Mouse (Mus musculus) cerebellum, adult 2 months (tissue): Measurements from ENCODE around the gene Slit3.

ENCODE experiments used
- CTCF ChIP-seq: fragments of 200-500 bp; IDR thresholded peaks from 2 replicates; pipeline ENCODE4 v1.5.1; 2011; ENCODE audit warnings: low read depth, mild to moderate bottlenecking, control low read depth, low read length, moderate library complexity, borderline replicate concordance; ENCODE audit not compliant: insufficient read depth
- POLR2A ChIP-seq: fragments of 200-500 bp; IDR thresholded peaks from 2 replicates; pipeline ENCODE4 v1.6.1; 2011; ENCODE audit warnings: low read length, control low read depth, borderline replicate concordance; ENCODE audit not compliant: insufficient read depth

GRCm38 (mm10) chr11:35348099-35348498 lies 227.1 kb downstream of the Slit3 start:
- TF ChIP-seq CTCF = no peak
- no peak for TF ChIP-seq POLR2A
